Mouse (Mus musculus) erythroid progenitor cell, adult 5-6 weeks (primary cell): ENCODE measurements around the gene Lamb3. TPM values are rescaled to one million over a fixed set of nuclear protein-coding genes. Genes with fewer than 3 reads are reported as not detected.
"Not testable (repeated sequence)": the region's sequence is repeated elsewhere in the genome, so short reads cannot be mapped to it uniquely, and the experiment has no call there.

Experiments
- ATAC-seq: replicated peaks from 2 replicates; pipeline ENCODE4 v1.8.0; 2016; ENCODE audit warnings: moderate number of reproducible peaks, mild to moderate bottlenecking, moderate TSS enrichment, inconsistent platforms; ENCODE audit not compliant: poor library complexity, low FRiP score, severe bottlenecking
- total RNA-seq, 2 experiments: library from RNA; stranded (forward) in 1 of 2; stranded (reverse) in 1 of 2; fragments of 150-400 nt in 1 of 2; fragments of 186-747, 209-891 nt in 1 of 2; gene quantifications; 2 replicates each; pipeline versions ENCODE4 v1.2.3 to v1.2.4; 2015 to 2017; ENCODE audit warnings: low replicate concordance in 2 of 2

The Lamb3 gene
- total RNA-seq, 2 experiments from 2014 or later: not detected

DNA sequence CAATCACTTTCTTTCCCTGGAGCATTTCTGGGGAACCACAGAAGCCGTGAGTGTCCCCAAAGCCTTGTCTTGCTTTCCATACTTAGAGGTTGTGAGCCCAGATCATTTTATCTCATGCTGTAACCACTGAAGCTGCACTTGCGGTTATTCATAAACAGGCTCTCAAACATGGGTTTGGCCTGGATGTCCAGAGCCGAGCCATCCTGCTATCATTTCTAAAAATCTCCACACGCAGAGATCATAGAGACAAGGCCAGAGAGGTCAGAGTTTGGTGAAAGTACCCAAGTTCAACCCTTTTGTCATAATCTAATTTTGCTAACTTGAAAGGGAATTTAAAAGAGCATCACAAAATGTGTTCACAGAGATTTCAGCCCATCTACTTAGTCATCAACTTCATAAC is 33.9 kb downstream of the Lamb3 start:
- no peak for ATAC-seq

DNA sequence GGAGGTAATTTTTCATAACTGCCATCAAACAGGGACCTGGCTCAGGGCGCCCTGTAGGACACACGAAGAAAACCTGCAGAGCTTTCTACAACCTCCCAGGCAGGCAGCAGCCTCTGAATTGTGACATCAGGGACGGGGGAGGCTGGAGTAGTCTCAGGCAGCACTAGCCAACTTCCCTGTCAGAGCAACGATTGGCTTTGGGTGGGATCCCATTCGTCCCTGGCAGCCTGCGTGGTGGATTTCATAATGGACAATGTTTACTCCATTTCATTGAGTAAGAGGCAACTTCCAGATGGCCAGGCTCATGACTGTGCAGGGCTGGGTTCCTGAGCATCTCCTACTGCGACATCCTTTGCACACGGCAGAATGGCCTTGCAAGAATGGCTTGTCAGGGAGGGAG is 34.7 kb downstream of the Lamb3 start:
- ATAC-seq: no peak

DNA sequence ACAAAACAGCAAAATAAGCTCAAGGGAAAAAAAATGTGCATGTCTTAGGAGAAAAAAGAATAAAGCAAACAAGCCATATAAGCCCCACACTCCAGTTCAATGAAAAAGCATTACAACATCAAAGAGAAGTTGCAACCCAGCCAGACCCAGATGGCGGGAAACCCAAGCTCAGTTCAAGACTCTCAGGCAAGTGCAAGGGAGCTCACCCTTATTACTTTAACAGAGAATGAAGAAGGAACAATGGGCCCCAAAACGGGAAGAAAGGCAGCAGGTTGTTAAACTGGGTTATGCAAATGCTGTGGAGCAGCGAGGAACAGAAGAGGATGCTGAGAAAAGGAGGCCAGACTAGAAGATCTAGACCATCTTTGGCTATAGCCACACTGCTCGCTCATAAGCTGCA is 35.4 kb downstream of the Lamb3 start:
- ATAC-seq: no peak

DNA sequence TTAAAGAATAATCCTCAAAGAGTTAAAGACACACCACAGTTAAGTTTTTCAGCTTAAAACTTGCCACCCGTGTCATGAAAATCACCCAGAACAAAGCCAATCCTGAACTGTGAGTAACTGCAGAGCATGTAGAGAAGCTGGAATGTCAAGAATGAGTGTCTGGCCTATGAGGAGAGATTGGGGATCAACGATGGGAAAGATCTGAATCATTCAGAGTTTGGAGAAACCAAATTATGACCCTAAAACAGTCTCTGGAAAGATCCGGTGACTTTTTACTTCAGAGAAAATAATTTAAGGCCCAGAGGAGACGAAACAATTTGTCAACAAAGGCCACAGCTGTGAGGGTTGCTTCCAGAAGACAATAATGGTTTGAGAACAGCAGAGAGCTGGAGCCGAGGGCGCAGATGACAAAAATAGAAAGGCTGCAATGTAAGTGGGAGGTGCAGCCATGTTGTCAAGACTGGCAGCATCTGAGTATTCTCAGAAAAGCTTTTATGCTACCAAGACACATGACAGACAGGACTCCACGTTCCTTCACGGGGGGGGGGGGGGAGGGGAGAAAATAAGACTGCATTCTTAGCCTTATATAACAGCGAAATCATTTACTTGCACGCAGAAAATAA is 36.2 kb downstream of the Lamb3 start:
- no peak for ATAC-seq

DNA sequence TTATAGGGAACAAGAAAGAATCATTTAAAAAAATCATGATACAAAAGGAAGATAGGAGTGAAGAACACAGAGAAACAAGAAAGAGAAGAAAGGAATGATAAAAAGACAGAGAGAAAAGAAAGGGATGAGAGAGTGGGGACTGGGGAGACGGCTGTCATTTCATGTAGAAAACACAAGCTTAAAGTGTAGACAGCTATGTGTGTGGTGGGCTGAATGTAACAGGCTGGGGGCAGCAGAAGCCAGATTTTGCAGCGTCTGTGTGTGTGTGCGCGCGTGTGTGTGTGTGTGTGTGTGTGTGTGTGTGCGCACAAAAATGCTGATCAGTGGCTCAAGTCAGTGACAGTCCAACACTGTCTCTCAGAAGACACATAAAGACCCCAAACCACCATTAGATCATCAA is 36.7 kb downstream of the Lamb3 start:
- no peak for ATAC-seq

DNA sequence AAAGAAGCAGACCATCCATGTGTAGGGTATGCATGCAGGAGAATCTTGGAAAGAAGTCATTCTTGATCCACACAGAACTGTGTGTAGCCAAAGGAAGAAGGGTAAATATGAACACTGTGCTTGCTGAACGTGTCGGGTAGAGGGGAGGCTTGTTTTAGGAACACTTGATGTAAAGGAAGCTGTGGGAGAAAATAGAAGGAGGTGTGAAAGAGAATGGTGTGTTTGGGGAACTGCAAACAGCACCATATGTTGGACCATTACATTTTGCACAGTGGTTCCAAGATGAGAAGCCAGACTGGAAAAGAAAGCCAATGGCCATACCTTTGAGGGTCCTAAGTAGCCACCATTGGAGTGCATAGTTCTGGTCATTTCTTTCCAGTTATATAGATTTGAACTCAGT is 42.5 kb downstream of the Lamb3 start:
- ATAC-seq: no peak

DNA sequence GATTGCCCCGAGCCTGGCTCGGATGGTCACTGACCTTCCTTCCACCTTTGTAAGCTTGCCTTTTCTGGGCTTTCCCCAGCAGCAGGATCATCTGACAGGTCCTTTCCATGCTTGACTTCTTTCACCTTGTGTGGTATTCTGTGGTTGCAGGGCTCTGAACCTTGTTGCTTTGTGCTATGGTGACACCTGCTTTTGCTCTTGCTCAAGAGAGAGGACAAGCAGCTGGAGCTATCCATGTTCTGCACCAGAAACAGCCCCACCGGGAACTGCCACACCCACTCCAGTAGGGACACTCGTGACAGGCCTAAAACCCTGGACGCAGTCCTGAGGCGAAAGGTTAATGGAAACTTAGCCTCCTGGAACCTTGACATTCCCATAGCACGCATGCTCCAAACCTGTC is 43.9 kb downstream of the Lamb3 start:
- ATAC-seq: no peak

DNA sequence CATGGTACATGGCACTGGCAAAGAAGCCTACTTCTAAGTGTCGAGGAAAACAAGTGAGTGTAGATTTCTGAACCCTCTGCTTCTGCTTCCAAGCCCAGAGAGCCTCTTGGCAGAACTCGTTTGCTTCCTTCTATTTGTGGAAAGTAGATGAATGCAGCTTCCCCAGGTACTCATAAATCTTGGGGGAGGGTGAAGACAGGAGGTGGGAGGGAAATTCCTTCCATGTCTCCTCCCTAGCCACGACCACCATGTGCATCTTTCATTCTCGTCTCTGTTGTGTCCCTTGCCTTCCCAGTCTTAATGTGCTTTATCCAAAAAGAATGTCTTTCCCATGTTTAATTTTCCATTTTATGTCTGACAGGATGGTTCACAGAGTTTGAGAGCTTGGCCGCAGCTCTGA is 45.1 kb downstream of the Lamb3 start:
- no peak for ATAC-seq

DNA sequence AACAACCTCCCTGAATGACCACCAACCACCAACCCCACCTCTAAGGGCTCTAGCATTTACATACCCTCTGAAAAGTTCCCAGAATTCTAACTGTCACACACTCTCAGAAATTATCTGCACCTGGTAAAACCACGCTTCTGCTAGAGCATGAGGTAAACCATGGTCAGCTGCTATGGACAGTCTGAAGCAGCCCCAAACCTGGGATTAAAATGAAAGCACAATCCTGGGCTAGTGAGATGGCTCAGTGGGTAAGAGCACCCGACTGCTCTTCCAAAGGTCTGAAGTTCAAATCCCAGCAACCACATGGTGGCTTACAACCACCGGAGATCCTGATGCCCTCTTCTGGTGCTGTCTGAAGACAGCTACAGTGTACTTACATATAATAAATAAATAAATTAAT is 46.4 kb downstream of the Lamb3 start:
- not testable (repeated sequence) for ATAC-seq

DNA sequence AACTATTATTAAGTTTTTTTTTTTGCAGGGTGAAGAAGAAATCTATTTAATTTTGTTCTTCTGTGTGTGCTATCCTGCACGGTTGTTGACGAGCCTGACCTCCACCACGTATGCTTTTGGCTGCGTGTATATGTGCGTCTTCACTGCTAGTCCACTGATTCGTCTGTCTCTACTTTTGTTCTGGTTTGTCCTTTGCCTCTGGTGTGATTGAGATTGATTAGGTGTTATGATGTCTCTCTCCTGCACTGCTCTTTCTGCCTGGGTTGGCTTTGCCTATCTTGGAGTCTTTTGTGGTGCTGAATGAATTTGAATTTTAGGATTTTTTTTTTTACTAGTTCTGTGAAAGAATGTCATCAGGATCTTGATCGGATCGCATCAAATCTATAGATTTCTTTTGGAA is 47.5 kb downstream of the Lamb3 start:
- ATAC-seq: no peak

DNA sequence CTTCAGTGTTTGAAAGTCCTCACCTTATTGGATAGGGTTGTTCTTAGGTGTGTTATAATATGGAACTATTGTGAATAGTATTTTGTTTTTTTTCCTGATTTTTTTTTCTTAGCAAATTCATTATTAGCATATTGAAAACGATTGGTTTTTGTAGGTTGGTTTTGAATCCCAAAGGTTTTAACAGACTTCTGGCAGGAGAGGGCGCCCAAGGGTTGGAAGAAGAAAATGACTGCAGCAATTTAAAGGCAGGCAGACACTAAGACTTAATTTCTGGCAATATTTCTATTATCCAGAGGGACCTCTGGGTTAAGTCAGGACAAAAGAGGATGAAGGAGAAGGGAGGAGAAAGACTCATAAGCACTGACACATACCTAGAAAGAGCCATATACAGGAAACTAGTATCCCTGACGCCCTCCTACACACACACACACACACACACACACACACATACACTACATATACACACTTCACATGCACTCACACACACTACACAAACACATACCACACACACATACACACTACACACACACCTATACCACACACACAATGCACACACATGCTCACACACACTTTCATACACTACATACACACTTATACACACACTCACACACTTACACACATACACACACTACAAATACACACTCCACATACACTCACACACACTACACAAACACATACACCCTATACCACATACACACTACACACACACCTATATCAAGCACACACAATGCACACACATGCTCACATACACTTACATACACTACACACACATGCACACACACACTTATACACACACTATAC is 48.2 kb downstream of the Lamb3 start:
- ATAC-seq: no peak

DNA sequence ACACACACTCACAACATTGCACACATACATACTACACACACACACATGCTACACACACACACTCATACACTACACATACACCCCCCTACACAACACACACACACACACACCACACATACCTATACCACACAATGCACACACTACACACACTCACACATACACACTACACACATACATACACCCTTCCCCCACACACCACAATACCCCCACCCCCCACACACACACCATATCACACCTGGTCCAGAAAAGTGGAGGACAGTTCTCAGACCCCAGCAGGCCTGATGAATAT is 48.7 kb downstream of the Lamb3 start:
- ATAC-seq: no peak

DNA sequence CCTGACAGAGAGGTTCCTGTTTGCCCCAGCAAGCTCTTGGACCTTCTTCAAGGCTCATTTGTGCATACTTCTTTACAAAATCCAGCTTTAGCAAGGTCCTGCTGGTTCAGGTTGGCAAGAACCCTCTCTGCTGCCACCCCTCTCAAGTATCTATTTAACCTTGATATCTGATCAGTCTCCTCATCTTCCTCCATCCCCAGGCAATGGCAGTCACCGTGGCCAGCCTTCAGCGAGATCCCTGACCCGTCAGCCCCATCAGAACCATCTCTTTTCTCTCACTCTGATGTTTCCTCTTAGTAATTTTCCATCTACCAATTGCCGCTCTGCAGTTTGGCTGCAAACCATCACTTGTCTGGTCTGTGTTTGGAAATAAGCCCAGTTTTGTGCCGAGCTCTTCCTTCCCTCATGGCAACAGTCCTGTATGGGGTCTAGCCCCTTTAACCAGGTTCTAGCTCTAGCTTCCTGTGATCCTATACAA is 49.2 kb downstream of the Lamb3 start:
- ATAC-seq: no peak

DNA sequence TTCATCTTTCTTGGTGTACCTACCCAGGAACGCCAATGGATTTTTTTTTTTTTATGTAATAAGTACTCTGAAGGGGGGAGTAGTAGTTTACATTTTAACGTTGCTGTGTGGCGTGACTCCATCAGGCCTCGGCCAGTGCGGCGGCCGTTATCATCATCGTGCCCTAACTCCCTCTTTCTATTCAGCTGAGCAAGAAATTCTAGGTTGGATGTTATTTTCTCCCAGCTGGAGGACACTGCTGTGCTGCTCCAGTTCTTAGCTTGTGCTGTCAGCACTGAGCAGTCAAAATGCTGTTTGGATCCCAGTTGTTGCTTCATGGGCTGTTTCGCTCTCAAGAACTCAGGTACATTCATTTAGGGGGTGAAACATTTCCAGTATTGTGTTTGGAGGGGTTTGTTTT is 52.1 kb downstream of the Lamb3 start:
- ATAC-seq: no peak

DNA sequence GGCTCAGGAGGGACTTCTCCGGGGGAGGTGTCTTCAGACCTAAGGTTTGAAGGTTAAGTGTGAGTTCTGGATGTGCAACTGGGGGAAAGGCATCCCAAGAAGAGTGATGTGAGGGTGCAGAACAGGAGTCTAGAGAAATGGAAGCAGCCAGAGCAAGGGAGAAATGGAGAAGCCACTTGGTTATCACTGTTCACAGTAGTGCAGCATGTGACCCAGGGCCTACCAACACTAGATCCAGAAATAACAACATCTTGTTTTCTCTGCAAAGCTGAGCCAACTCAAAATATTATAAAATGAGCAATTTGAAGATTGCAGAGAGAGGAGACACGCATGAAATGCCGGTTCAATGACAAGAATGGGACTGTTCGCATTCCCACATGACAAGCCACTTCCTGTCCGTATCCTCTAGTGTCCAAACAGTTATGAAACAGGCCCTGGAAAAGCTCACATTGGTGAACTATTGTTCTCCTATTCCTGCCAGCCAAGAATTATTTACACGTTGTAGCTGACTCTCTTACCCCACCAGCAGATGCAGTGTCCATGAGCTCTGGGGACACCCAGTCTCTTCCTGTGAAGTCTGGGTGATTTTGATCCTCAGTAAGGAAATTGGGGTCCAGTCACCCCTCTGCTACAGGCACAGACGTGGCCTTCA is 54.5 kb downstream of the Lamb3 start:
- no peak for ATAC-seq

DNA sequence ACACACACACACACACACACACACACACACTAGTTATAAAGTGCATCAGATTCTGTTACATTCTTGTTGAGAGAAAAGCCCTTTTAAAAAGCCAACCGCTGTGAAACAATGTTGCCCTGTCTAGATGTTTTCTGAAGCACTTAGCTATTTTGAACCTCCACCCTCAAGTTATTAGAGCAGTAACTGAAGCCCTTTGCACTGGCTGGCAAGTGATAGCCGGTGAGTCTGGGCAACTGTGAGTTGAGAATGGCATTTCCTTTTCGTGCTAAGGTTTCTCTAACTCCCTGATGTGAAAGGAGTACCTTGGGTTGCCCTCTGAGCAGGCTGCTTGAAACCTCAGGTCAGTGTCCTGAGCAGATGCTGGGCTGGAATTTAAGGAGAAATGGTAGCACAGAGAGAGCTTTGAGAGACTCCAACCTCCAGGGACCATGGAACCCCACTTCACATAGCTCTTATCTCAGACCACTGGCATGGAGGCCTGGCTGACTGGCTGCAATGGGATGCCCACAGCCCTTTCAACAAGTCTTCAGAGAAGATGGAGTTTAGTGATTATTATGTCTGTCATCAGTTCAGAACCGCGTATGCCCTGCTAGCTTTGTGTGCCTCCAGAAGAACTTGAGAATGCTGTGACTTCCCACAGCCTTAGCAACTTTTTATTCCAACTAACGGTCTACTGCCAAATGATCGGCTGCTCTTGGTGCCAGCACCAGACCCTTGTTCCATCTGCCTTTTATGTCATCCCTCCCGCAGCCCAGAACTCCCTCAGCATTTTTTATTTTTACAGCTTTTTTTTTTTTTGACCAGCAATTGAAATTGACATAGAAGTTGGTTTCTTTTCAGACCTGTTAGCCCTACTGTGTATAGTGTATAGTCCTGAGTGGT is 55.8 kb downstream of the Lamb3 start:
- no peak for ATAC-seq

DNA sequence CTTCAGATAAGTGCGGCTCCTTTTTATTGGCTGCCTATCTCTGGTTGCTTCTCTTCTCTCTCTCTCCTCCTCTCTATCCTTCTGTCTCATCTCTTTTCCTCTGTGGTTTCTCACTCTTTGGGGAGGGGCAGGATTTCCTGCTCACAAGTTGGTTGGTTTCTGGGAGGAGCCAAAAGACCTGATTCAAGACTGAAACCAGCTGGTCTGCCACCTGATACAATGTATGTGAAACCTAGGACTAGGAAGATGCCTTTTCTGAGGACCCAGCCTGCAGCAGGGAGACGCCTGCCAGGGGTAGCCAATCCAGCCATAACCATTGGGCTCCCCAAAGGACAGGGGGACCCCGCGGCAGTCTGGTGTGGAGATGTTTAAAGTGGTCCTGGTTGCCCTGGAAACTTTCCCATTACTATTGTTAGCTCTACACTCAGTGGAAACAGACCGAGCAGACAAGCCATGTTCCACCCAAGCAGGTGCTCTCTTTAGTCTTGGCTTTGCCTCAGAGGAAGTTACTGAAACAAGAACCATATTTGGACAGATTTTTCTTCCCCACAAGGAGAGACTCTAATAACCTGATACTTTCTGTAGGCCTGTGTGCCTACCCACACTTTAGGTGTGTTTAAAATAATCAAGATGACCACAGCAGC is 56.6 kb downstream of the Lamb3 start, which contains the start of gene Hsd11b1:
Hsd11b1 (minus strand) TSS at position 121 of the 644 bp plus-strand sequence.
- ATAC-seq: no peak

DNA sequence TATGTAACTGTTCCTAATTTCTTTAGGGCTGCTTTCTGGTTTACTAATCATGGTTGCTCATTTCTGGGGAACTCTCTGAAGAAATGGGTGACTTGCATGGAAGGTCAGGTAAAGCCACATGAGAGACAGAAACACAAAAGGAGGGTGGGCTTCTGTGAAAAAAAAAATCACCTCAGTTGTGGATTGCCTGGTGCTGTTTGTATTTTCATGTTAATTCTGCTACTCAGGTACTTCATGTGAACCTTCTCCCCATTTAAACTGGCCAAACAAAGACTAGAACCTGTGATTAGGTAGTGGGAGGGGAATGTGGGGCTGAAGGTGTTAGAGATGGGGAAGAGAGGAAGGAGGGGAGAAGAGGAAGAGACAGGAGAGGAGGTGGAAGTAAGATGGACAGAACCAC is 58.2 kb downstream of the Lamb3 start:
- no peak for ATAC-seq

DNA sequence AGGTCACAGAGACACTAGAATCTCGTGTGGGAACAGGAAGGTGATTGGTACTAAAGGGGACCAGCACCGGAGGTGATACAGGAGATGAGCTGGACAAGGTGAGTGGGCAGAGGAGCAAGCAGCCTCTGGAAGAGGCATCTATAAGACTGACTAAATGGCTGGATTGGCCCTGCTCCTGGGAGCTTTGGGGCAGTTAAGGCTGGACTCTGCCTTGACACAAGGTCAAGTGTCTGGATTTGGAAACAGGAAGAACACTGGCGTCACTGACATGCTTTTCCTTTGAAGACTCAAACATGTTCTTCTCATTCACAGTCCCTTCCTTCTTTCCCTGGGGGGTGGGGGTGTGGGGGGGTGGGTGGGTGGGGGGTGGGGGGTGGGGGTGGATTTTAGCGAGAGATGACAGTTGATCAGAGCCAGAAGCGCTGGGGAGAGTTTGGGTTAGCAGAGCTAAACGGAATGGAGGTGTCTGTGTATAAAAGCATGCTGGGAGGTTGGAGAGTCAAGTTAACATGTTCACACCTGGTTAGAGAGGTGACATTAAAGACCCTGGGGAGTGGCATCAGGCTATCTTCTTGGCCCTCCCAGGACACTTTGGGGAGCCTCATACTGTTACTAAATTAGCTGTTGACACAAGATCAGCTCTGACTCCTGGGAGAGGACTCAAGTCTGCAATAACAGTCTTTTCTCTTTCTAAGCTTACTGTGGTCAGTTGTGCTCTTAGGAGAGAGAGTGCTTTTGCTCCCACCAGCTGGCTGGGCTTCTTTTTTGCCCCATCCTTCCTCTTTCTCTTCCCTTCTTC is 63.7 kb downstream of the Lamb3 start:
- ATAC-seq: no peak
